Mouse (Mus musculus) stomach, embryonic 15.5 days (tissue): Measurements from ENCODE around the gene Sc5d. TPM values are rescaled to one million over a fixed set of nuclear protein-coding genes. Genes with fewer than 3 reads are reported as not detected.
A peak's percentile ranks its signal among the peaks of the same experiment; 100 is the strongest.

ENCODE experiments used
- ATAC-seq: fragments of 200-750 bp; cut with Nextera tagmentation; 2 replicates; pipeline ENCODE4 v1.8.0; 2017; ENCODE audit warnings: low read depth, moderate number of reproducible peaks, moderate TSS enrichment; ENCODE audit not compliant: insufficient read depth, low FRiP score
- H3K27ac ChIP-seq: fragments of 300-500 bp; sonication (generic); 2 replicates; pipeline ENCODE4 v1.5.1; 2015; ENCODE audit warnings: mild to moderate bottlenecking, inconsistent platforms
- H3K27me3 ChIP-seq: fragments of 300-500 bp; sonication (generic); replicated peaks from 2 replicates; pipeline ENCODE4 v1.6.1; 2015; ENCODE audit warnings: inconsistent platforms
- H3K36me3 ChIP-seq: fragments of 300-500 bp; sonication (generic); 2 replicates; pipeline ENCODE4 v1.6.1; 2015; ENCODE audit warnings: inconsistent platforms
- H3K4me1 ChIP-seq: fragments of 300-500 bp; sonication (generic); 2 replicates; pipeline ENCODE4 v1.6.1; 2015; ENCODE audit warnings: inconsistent platforms
- H3K4me2 ChIP-seq: fragments of 300-500 bp; sonication (generic); 2 replicates; pipeline ENCODE4 v1.6.1; 2015; ENCODE audit warnings: mild to moderate bottlenecking, inconsistent platforms
- H3K4me3 ChIP-seq: fragments of 300-500 bp; sonication (generic); replicated peaks from 2 replicates; pipeline ENCODE4 v1.5.1; 2015; ENCODE audit warnings: inconsistent platforms
- H3K9ac ChIP-seq: fragments of 300-500 bp; sonication (generic); 2 replicates; pipeline ENCODE4 v1.6.1; 2015; ENCODE audit warnings: inconsistent platforms
- H3K9me3 ChIP-seq: fragments of 300-500 bp; sonication (generic); 2 replicates; pipeline ENCODE4 v1.6.1; 2016; ENCODE audit warnings: inconsistent platforms
- WGBS: fragments of 180-500 bp; shearing (Covaris S2); methylation state at CpG from one replicate; pipeline ENCODE4 v1.1.7; 2015; 5-methylcytosine and 5-hydroxymethylcytosine counted together
- polyA plus RNA-seq: library from polyadenylated mRNA; unstranded; fragments of >200 nt; fragmentation: Nextera tagmentation; extraction: Ambion mirVana; gene quantifications from 2 replicates; pipeline ENCODE4 v1.2.1, GENCODE M21; 2015

Gene Sc5d
- polyA plus RNA-seq, 1 experiment from 2014 or later, result 72.1 TPM

DNA sequence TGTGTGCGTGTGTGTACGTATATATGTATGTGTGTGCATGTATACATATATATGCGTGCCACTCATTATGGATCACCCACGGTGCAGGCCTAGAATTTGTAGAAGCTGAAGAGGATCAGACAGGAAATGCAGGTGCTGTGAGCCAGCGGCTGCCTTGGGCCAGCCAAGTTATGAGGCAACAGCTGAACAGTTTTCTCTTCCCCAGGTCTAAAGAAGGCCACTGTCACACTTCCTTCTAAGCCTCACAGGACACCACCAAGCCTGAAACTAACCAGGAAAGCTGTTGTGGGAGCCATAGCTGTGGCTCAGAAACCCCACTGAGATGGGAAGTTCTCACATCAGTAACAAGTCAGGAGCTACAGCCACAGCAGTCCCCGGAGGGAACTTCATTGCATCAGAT lies 17.4 kb downstream of the Sc5d start:
- Histone ChIP-seq H3K27me3 (no peaks in the 10 kb centered on the region), H3K4me3 (no peak overlapping the region), H3K36me3 (no peaks in the 10 kb centered on the region), H3K9ac (no peak overlapping the region), H3K4me2 (no peak overlapping the region), H3K27ac (no peak overlapping the region), H3K9me3 (no peaks in the 10 kb centered on the region), H3K4me1 (no peaks in the 10 kb centered on the region)
- no peak for ATAC-seq
- 74% methylated on average over 6 of the region's 6 CpGs for WGBS

DNA sequence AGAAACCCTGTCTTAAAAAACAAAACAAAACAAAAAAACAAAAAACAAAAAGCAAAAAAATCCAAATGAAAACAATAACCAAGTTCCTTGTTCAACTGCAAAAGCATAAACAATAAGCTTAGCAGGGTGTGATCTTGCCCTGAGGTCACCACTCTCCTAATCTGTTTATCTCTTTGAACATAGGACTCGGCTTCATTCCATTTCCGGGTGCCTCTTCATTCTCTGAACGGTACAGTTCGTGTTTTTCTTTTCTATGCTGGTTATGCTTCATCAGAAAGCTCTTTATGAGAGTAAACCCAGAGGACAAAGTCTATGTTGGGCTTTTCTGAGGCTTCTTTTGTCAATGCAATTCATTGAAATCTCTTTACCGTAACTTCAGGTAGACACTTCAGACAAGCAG lies 19.9 kb downstream of the Sc5d start:
- Histone ChIP-seq H3K9me3 (no peaks in the 10 kb centered on the region), H3K27ac (no peak overlapping the region), H3K4me1 (no peaks in the 10 kb centered on the region), H3K27me3 (no peaks in the 10 kb centered on the region), H3K36me3 (no peaks in the 10 kb centered on the region), H3K4me2 (no peak overlapping the region), H3K4me3 (no peak overlapping the region), H3K9ac (no peak overlapping the region)
- 61% methylated on average over 5 of the region's 5 CpGs for WGBS
- ATAC-seq, result no peak

DNA sequence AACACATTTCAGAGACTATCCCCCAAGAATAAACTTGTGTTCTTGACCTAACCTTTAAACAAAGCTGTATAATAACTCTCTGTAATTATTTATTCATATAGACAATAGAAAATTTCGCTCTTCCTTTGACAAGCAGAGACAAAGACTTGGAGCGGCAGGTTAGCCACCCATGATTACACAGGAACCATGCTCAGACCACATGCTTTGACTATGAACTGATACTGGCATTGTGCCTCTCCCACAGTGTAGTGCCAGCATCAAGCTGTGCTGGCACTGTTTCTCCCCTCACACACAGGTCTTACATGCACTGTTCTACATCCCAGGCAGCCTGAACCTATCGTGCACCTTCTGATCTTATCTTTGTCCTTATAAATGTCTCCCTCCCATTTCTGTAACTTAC lies 23.0 kb downstream of the Sc5d start:
- H3K4me3 ChIP-seq, result no peak overlapping the region
- no peak overlapping the region for H3K9ac ChIP-seq
- H3K27me3 ChIP-seq, result no peaks in the 10 kb centered on the region
- H3K4me1 ChIP-seq, result no peaks in the 10 kb centered on the region
- H3K9me3 ChIP-seq, result no peaks in the 10 kb centered on the region
- no peak overlapping the region for H3K4me2 ChIP-seq
- H3K36me3 ChIP-seq, result no peaks in the 10 kb centered on the region
- no peak for ATAC-seq
- WGBS, result 72% methylated on average over 3 of the region's 3 CpGs
- H3K27ac ChIP-seq, result no peak overlapping the region

DNA sequence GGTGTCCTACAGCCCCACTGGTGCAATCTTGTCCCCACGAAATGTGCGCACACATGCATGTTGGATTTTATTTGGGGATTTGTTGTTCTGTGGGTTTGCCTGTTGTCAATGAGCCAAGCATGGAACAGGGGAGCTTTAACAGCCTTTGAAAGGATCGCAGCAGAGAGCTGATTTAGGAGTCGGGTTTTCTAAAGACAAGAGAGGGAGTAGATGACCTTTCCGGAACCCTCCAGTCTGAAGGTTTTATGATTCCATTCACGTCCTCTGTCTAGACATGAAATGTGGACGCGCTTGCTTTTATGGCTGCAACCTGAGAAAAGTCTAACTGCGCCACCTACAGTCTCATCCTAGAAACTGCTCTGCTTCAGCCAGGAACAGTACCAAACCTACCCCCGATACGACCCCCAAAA lies 23.5 kb downstream of the Sc5d start:
- no peak overlapping the region for H3K4me3 ChIP-seq
- no peak; the same call in 1 of the 2 replicates for ATAC-seq
- 20% methylated on average over 11 of the region's 11 CpGs for WGBS

DNA sequence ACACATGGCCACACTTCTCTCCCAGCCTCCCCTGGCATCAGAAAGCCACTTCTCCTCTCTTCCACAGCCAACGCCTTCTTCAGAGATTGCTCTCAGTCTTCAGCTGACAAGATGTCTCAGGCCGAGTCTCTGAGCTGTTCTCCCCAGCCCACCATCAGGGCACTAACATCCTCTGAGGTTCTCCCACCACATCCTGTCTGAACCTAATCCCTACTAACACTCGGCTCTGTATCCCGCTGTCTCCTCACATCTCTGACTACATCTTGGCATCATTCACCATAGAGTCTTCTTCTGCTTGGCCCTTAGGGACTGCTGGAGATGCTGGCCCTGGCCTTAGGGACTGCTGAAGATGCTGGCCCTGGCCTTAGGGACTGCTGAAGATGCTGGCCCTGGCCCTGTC lies 25.2 kb downstream of the Sc5d start:
- H3K9ac ChIP-seq, result no peak overlapping the region

More for the DNA sequence above, 23.5 kb downstream of the Sc5d start:
- no peaks in the 10 kb centered on the region for H3K36me3 ChIP-seq
- H3K9me3 ChIP-seq, result no peaks in the 10 kb centered on the region
- no peaks in the 10 kb centered on the region for H3K27me3 ChIP-seq
- no peak overlapping the region for H3K9ac ChIP-seq
- no peaks in the 10 kb centered on the region for H3K4me1 ChIP-seq
- no peak overlapping the region for H3K27ac ChIP-seq
- no peak overlapping the region for H3K4me2 ChIP-seq

DNA sequence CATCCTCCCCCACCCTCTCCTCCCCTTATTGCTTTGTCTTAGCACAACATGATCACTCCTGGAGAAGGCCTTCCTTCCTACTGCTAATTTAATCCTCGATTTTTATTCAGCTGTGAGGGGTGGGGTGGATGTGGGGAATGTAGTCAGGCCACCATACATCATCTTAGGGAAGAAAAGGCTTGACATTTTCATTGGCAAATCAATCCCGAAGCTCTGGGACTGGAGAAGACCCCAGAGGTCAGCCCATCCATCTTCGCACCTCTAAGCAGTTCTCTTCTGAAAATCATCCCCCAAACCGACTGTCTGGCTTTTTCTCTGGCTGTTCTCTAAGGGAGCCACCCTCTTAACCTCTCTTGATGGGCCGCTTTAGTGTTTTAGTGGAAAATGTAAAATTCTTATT lies 32.9 kb downstream of the Sc5d start:
- H3K4me2 ChIP-seq, result no peak overlapping the region
- H3K36me3 ChIP-seq, result no peaks in the 10 kb centered on the region
- WGBS, result 35% methylated on average over 5 of the region's 5 CpGs
- no peak overlapping the region for H3K4me3 ChIP-seq
- no peaks in the 10 kb centered on the region for H3K27me3 ChIP-seq
- no peak overlapping the region for H3K27ac ChIP-seq
- no peaks in the 10 kb centered on the region for H3K4me1 ChIP-seq
- H3K9ac ChIP-seq, result 0 out of 2 replicates have a peak overlapping the region, but pooled peaks have one; percentile 4
- H3K9me3 ChIP-seq, result no peaks in the 10 kb centered on the region
- ATAC-seq, result no peak

More for the DNA sequence above, 25.2 kb downstream of the Sc5d start:
- H3K4me3 ChIP-seq, result no peak overlapping the region
- WGBS, result 76% methylated on average over 4 of the region's 4 CpGs
- H3K36me3 ChIP-seq, result no peaks in the 10 kb centered on the region
- H3K4me2 ChIP-seq, result no peak overlapping the region
- no peaks in the 10 kb centered on the region for H3K9me3 ChIP-seq
- no peak overlapping the region for H3K27ac ChIP-seq
- no peaks in the 10 kb centered on the region for H3K27me3 ChIP-seq
- ATAC-seq, result no peak
- H3K4me1 ChIP-seq, result no peaks in the 10 kb centered on the region

DNA sequence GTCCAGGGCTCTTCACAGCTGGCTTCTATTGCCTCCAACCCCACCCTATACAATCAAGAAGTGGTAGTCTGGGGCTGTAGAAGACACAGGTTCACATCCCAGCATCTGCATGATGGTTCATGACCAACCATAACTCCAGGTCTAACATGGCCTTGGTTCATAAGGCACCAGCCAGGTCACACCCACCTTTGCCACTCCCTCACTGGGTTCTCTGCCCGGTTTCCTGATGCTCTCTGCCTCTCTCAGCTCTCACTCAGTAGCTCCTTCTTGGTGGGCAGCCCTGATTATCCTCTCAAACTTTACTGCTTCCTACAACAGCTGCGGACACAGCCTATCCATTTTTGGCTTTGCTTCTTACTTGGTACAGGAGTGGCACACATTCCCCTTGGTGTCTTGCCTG lies 33.7 kb downstream of the Sc5d start:
- no peak for ATAC-seq
- H3K9me3 ChIP-seq, result no peaks in the 10 kb centered on the region
- WGBS, result 75% methylated on average over 2 of the region's 2 CpGs

DNA sequence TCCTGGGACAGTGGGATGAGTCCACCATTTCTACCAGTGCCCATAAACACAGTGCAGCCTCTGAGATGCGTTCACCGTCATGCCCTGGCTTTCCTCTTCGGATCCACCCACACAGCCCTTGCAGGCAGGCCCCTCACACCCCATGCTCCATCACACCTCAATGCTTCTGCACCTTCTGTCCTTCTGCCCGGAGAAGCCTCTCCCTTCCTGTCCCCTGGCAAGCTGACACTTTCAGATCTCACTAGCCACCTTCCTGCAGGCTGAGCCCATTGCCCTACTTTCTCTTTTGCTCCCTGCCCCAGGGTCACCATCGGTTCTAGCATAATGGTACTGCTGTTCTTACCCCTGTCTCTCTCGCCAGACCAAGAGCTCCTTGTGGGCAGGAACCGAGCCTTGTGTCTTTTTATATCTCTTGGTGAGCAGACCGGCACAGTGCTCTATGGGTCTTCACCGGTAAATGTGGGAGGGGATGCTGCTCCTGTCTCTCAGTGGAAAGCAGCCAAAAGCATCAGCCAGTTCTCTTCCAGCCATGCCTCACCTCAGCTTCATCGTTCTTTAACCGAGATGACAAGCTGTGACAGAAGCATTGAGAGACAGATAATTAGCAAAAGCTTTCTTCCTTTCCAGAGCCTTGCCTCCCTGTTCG lies 34.5 kb downstream of the Sc5d start:
- H3K4me1 ChIP-seq, result no peaks in the 10 kb centered on the region
- no peaks in the 10 kb centered on the region for H3K27me3 ChIP-seq
- H3K4me3 ChIP-seq, result no peak overlapping the region
- H3K27ac ChIP-seq, result no peak overlapping the region
- H3K9ac ChIP-seq, result no peak overlapping the region
- no peaks in the 10 kb centered on the region for H3K36me3 ChIP-seq
- H3K9me3 ChIP-seq, result no peaks in the 10 kb centered on the region
- no peak overlapping the region for H3K4me2 ChIP-seq
- WGBS, result 63% methylated on average over 12 of the region's 12 CpGs
- ATAC-seq, result no peak

More for the DNA sequence above, 33.7 kb downstream of the Sc5d start:
- Histone ChIP-seq H3K4me3 (no peak overlapping the region), H3K27ac (no peak overlapping the region), H3K36me3 (no peaks in the 10 kb centered on the region), H3K4me1 (no peaks in the 10 kb centered on the region), H3K27me3 (no peaks in the 10 kb centered on the region), H3K9ac (no peak overlapping the region), H3K4me2 (no peak overlapping the region)

DNA sequence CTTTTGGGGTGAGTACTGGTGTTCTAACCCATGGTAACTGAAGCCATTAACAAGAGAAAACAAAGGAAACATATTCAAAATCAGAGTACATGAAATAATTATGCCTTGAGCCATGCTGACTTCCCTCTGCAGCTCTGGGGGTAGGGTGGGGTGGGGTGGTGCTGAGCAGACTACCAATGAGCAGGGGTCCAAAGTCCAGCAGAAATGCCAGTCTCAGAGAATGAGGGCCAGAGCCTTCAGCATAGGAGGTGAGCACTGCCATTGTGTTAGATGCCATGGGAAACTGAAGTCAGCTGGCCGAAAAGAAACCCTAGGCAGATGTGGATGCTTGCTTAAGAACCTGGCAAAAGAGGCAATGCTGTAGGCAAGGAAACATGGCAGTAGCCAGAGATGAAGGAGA lies 36.3 kb downstream of the Sc5d start:
- H3K27ac ChIP-seq, result no peak overlapping the region
- H3K4me3 ChIP-seq, result no peak overlapping the region
- no peak overlapping the region for H3K9ac ChIP-seq
- WGBS, result 71% methylated on average over 1 of the region's 1 CpGs
- no peaks in the 10 kb centered on the region for H3K4me1 ChIP-seq
- no peaks in the 10 kb centered on the region for H3K9me3 ChIP-seq
- H3K36me3 ChIP-seq, result no peaks in the 10 kb centered on the region
- ATAC-seq, result no peak
- H3K27me3 ChIP-seq, result no peaks in the 10 kb centered on the region
- no peak overlapping the region for H3K4me2 ChIP-seq

DNA sequence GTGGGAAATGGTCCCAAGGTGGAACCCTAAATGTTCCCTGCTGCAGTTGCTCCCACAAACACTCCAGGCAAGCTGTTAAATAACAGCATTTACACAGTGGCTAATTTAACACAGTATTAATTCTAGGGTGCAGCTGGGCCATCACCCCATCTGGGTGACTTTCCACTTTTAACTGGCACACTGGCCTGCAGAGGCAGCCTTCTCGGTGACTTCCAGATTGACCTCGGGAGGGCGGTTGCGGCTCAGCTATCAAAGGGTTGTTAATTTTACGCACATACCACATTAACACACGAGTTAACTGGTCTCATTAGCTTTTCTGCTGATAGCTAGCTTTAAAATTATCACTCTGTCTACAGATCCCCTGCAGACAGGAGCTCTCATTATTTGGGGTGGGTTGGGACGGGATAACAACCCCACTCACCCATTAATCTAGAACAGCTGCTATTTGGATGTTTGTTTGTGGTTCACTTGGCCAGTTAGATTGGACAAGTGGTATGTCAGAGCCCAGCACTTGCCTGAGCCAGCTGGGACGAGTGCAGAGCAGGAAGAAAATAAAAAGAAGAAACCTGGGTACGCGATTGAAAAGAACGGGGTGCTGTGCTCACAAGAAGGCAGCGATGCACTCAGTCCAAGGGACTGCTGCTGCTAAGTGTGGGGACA lies 44.9 kb downstream of the Sc5d start:
- no peaks in the 10 kb centered on the region for H3K9me3 ChIP-seq
- no peak for ATAC-seq
- H3K27me3 ChIP-seq, result no peaks in the 10 kb centered on the region
- H3K9ac ChIP-seq, result no peak overlapping the region
- WGBS, result 61% methylated on average over 12 of the region's 12 CpGs
- H3K36me3 ChIP-seq, result no peaks in the 10 kb centered on the region
- H3K4me1 ChIP-seq, result no peaks in the 10 kb centered on the region
- no peak overlapping the region for H3K27ac ChIP-seq
- H3K4me3 ChIP-seq, result no peak overlapping the region
- no peak overlapping the region for H3K4me2 ChIP-seq

DNA sequence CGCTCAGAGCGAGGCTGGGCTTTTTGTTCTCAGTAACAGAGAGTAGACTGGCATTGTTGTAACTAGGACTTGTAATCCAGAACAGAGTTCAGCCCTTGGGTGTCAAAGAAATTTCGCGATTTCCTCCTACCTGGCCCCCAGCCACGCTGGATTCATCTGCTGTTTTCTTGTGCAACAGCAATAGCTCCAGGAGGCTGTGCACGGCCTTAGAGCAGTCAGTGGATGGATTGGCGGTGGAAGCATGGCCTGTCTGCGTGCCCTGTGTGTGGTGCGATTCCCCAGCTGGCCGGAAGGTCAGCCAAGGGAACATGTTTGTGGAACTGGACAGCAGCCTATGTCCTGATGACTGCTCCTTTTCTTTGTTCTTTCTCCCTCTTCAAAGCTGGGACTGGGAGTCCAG lies 46.4 kb downstream of the Sc5d start:
- H3K4me1 ChIP-seq, result no peaks in the 10 kb centered on the region
- H3K36me3 ChIP-seq, result no peaks in the 10 kb centered on the region
- no peak overlapping the region for H3K4me2 ChIP-seq
- ATAC-seq, result peak; percentile 53; the same call in 1 of the 2 replicates
- no peaks in the 10 kb centered on the region for H3K9me3 ChIP-seq
- WGBS, result 75% methylated on average over 10 of the region's 10 CpGs
- no peak overlapping the region for H3K9ac ChIP-seq
- H3K27ac ChIP-seq, result no peak overlapping the region
- H3K4me3 ChIP-seq, result no peak overlapping the region
- no peaks in the 10 kb centered on the region for H3K27me3 ChIP-seq

DNA sequence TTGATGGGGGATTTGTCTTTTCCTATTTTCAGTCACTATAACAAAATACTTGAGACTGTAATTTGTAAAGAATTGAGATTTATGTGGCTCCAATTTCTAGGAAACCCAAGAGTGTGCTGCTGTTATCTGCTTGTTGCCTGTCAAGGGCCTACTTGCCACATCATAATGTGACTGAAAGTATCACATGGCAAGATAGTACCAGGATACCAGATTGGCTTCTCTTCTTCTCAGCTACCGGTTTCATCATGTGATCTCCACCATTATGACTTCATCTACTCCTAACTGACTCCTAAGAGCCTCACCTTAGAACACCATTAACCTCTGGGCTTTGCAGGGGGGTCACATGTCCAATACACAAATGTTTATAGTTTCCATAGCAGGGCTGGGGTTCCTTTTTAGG lies 49.9 kb downstream of the Sc5d start:
- Histone ChIP-seq H3K9me3 (no peaks in the 10 kb centered on the region), H3K27ac (no peak overlapping the region), H3K4me3 (no peak overlapping the region), H3K36me3 (no peaks in the 10 kb centered on the region), H3K4me2 (no peak overlapping the region), H3K27me3 (no peaks in the 10 kb centered on the region), H3K4me1 (no peaks in the 10 kb centered on the region), H3K9ac (no peak overlapping the region)
- no peak for ATAC-seq
- WGBS, result 74% methylated on average over 1 of the region's 1 CpGs
